Mouse (Mus musculus): ENCODE data around the gene Fam25c. TPM values are rescaled to one million over a fixed set of nuclear protein-coding genes. Genes with fewer than 3 reads are reported as not detected.
"Not testable (repeated sequence)": the region's sequence is repeated elsewhere in the genome, so short reads cannot be mapped to it uniquely, and the experiment has no call there.

The Fam25c gene
- polyA plus RNA-seq, 1 experiment, result 68.4 TPM

- no peak for TF ChIP-seq CTCF (IDR thresholded peaks at IDR 0.05; ENCODE audit: insufficient read depth, low read length)
- no peak for TF ChIP-seq POLR2A (IDR thresholded peaks at IDR 0.05; ENCODE audit: borderline replicate concordance, extremely low read depth, low read depth, low read length)
- no peak for DNase-seq
- Histone ChIP-seq H3K4me1 (ENCODE audit: control insufficient read depth, insufficient read depth, low read length) (0 out of 2 replicates have a peak, but pooled peaks cover 3% of the 10 kb centered on the region), H3K4me3 (replicated peaks; ENCODE audit: extremely low read depth, low read depth, low read length) (no peak overlapping the region)
- 97% methylated on average over 2 of the region's 2 CpGs for WGBS
Measured at GRCm38 (mm10) chr14:34365147-34365507, 9.9 kb upstream of the Fam25c start.

GRCm38 (mm10) chr14:34364254-34365146 is 9.3 kb upstream of the Fam25c start:
- not testable (repeated sequence) for H3K4me1 ChIP-seq (ENCODE audit: control insufficient read depth, insufficient read depth, low read length); DNase-seq
- H3K4me3 ChIP-seq (replicated peaks; ENCODE audit: extremely low read depth, low read depth, low read length), result peak overlapping the region; percentile 71
- 86% methylated on average over 15 of the region's 15 CpGs for WGBS

- peak; percentile 72 for DNase-seq
- 0 out of 2 replicates have a peak, but pooled peaks cover 3% of the 10 kb centered on the region for H3K4me1 ChIP-seq (ENCODE audit: control insufficient read depth, insufficient read depth, low read length)
Measured at GRCm38 (mm10) chr14:34363490-34364253, 8.4 kb upstream of the Fam25c start.

GRCm38 (mm10) chr14:34362726-34363445 is 7.7 kb upstream of the Fam25c start:
- TF ChIP-seq POLR2A (IDR thresholded peaks at IDR 0.05; ENCODE audit: borderline replicate concordance, extremely low read depth, low read depth, low read length) (no peak), CTCF (IDR thresholded peaks at IDR 0.05; ENCODE audit: insufficient read depth, low read length) (peak; percentile 86)
- WGBS, result 33% methylated on average over 18 of the region's 18 CpGs
- H3K4me3 ChIP-seq (replicated peaks; ENCODE audit: extremely low read depth, low read depth, low read length), result peak overlapping the region; percentile 71
- H3K4me1 ChIP-seq (ENCODE audit: control insufficient read depth, insufficient read depth, low read length), result 0 out of 2 replicates have a peak, but pooled peaks cover 3% of the 10 kb centered on the region
- peak; percentile 66 for DNase-seq

More at GRCm38 (mm10) chr14:34363490-34364253, 8.4 kb upstream of the Fam25c start:
- 5% methylated on average over 32 of the region's 32 CpGs for WGBS
- peak overlapping the region; percentile 71 for H3K4me3 ChIP-seq (replicated peaks; ENCODE audit: extremely low read depth, low read depth, low read length)
- peak; percentile 65; the same call in 1 of the 2 replicates for TF ChIP-seq POLR2A (IDR thresholded peaks at IDR 0.05; ENCODE audit: borderline replicate concordance, extremely low read depth, low read depth, low read length)
- TF ChIP-seq CTCF (IDR thresholded peaks at IDR 0.05; ENCODE audit: insufficient read depth, low read length), result peak; percentile 25; the same call in 1 of the 2 replicates

GRCm38 (mm10) chr14:34362135-34362534 is 6.9 kb upstream of the Fam25c start:
- TF ChIP-seq POLR2A (IDR thresholded peaks at IDR 0.05; ENCODE audit: borderline replicate concordance, extremely low read depth, low read depth, low read length) (no peak), CTCF (IDR thresholded peaks at IDR 0.05; ENCODE audit: insufficient read depth, low read length) (no peak)
- 0 out of 2 replicates have a peak, but pooled peaks cover 3% of the 10 kb centered on the region for H3K4me1 ChIP-seq (ENCODE audit: control insufficient read depth, insufficient read depth, low read length)
- 48% methylated on average over 4 of the region's 4 CpGs for WGBS
- no peak for DNase-seq
- H3K4me3 ChIP-seq (replicated peaks; ENCODE audit: extremely low read depth, low read depth, low read length), result no peak overlapping the region

GRCm38 (mm10) chr14:34360251-34360650 is 5.0 kb upstream of the Fam25c start:
- DNase-seq, result no peak
- WGBS, result 61% methylated on average over 6 of the region's 6 CpGs

GRCm38 (mm10) chr14:34359676-34360244 is 4.5 kb upstream of the Fam25c start:
- WGBS, result 48% methylated on average over 5 of the region's 5 CpGs
- TF ChIP-seq POLR2A (IDR thresholded peaks at IDR 0.05; ENCODE audit: borderline replicate concordance, extremely low read depth, low read depth, low read length), result no peak
- no peak for TF ChIP-seq CTCF (IDR thresholded peaks at IDR 0.05; ENCODE audit: insufficient read depth, low read length)

More at GRCm38 (mm10) chr14:34360251-34360650, 5.0 kb upstream of the Fam25c start:
- 0 out of 2 replicates have a peak, but pooled peaks cover 3% of the 10 kb centered on the region for H3K4me1 ChIP-seq (ENCODE audit: control insufficient read depth, insufficient read depth, low read length)
- TF ChIP-seq CTCF (IDR thresholded peaks at IDR 0.05; ENCODE audit: insufficient read depth, low read length) (no peak), POLR2A (IDR thresholded peaks at IDR 0.05; ENCODE audit: borderline replicate concordance, extremely low read depth, low read depth, low read length) (no peak)
- H3K4me3 ChIP-seq (replicated peaks; ENCODE audit: extremely low read depth, low read depth, low read length), result no peak overlapping the region

GRCm38 (mm10) chr14:34357671-34358455 is 2.6 kb upstream of the Fam25c start:
- H3K4me1 ChIP-seq (ENCODE audit: control insufficient read depth, insufficient read depth, low read length), result 0 out of 2 replicates have a peak, but pooled peaks cover 2% of the 10 kb centered on the region
- DNase-seq, result no peak

More at GRCm38 (mm10) chr14:34359676-34360244, 4.5 kb upstream of the Fam25c start:
- no peak overlapping the region for H3K4me3 ChIP-seq (replicated peaks; ENCODE audit: extremely low read depth, low read depth, low read length)
- 0 out of 2 replicates have a peak, but pooled peaks cover 3% of the 10 kb centered on the region for H3K4me1 ChIP-seq (ENCODE audit: control insufficient read depth, insufficient read depth, low read length)
- DNase-seq, result no peak

More at GRCm38 (mm10) chr14:34357671-34358455, 2.6 kb upstream of the Fam25c start:
- no peak overlapping the region for H3K4me3 ChIP-seq (replicated peaks; ENCODE audit: extremely low read depth, low read depth, low read length)
- WGBS, result 61% methylated on average over 7 of the region's 7 CpGs
- no peak for TF ChIP-seq CTCF (IDR thresholded peaks at IDR 0.05; ENCODE audit: insufficient read depth, low read length)
- no peak for TF ChIP-seq POLR2A (IDR thresholded peaks at IDR 0.05; ENCODE audit: borderline replicate concordance, extremely low read depth, low read depth, low read length)

Measured in lung, adult 2 months (tissue).